Comparison of ENCODE assay signal across 25 mouse cellular contexts in genomic region chr7:27124305-27124832, GRCm38 (mm10). TPM values are rescaled to one million over a fixed set of nuclear protein-coding genes. Genes with fewer than 3 reads are reported as not detected.
"Had no signal": no experiment of that assay in that cellular context is flagged by ENCODE, and none has a peak within 500 bp of the region (broad histone marks: within the 10 kb centered on the region; RNA-seq: fewer than 3 reads in every experiment).

No protein-coding gene starts in this region.

- H3K4me2 ChIP-seq: neural tube, embryonic 13.5 days; neural tube, embryonic 15.5 days; stomach, embryonic 15.5 days had no signal

- H3K9ac ChIP-seq: neural tube, embryonic 13.5 days; neural tube, embryonic 15.5 days; stomach, embryonic 15.5 days had no signal

- H3K4me3 ChIP-seq: neural tube, embryonic 13.5 days; neural tube, embryonic 15.5 days; stomach, embryonic 15.5 days had no signal

- H3K27me3 ChIP-seq: neural tube, embryonic 13.5 days; neural tube, embryonic 15.5 days; stomach, embryonic 15.5 days had no signal

- H3K4me1 ChIP-seq: neural tube, embryonic 13.5 days; neural tube, embryonic 15.5 days; stomach, embryonic 15.5 days had no signal

- H3K36me3 ChIP-seq: neural tube, embryonic 13.5 days; neural tube, embryonic 15.5 days; stomach, embryonic 15.5 days had no signal

- H3K27ac ChIP-seq: neural tube, embryonic 13.5 days; neural tube, embryonic 15.5 days; stomach, embryonic 15.5 days; stomach, postnatal 0 days had no signal

- DNase-seq: retina, postnatal 1 day; right cerebral cortex, adult 18-20 months; right cerebral cortex, postnatal 14 days; right cerebral cortex, postnatal 25 days; right cerebral cortex, postnatal 4 days; spleen, adult 18-20 months; thymus, adult 18-20 months; thymus, adult 2 months; thymus, postnatal 14 days; thymus, postnatal 25 days; thymus, postnatal 36 days; thymus, postnatal 4 days had no signal

- H3K9me3 ChIP-seq: neural tube, embryonic 13.5 days; neural tube, embryonic 15.5 days; stomach, embryonic 15.5 days had no signal

RNA-seq across cellular contexts. Expression of gene Cyp2f2, which starts 4.7 kb away (rescaled TPM):
- total RNA-seq: neutrophil, adult 5-6 weeks had no signal
- polyA plus RNA-seq: neural tube, embryonic 13.5 days; neural tube, embryonic 14.5 days; neural tube, embryonic 15.5 days had no signal

RNA-seq across cellular contexts. Expression of gene Cyp2t4, which starts 29.1 kb away (rescaled TPM):
- total RNA-seq: neutrophil, adult 5-6 weeks had no signal
- polyA plus RNA-seq: small intestine, adult 2 months; spleen, adult 2 months; stomach, embryonic 14.5 days; stomach, embryonic 15.5 days; stomach, postnatal 0 days; testis, adult 2 months; thymus, postnatal 0 days; urinary bladder, adult 2 months had no signal

RNA-seq across cellular contexts. Expression of gene Gm21983, which starts 56.5 kb away (rescaled TPM):
- total RNA-seq: neutrophil, adult 5-6 weeks had no signal
- polyA plus RNA-seq: neural tube, embryonic 14.5 days; spleen, adult 2 months; stomach, embryonic 14.5 days; stomach, embryonic 16.5 days; stomach, postnatal 0 days; testis, adult 2 months; thymus, adult 2 months; thymus, postnatal 0 days; urinary bladder, adult 2 months had no signal
